Comparison of ENCODE assay signal across 7 mouse cellular contexts in genomic region chr15:63721669-63722357, GRCm38 (mm10).
DNase-seq lines count a peak whose midpoint lies in the region; ATAC-seq and TF ChIP-seq lines count a peak whose summit lies in the region.

No protein-coding gene starts in this region.

- H3K27me3 ChIP-seq in lung, postnatal 0 days (replicated peaks; ENCODE audit: insufficient read depth, low read length), result no peaks in the 10 kb centered on the region
- H3K27me3 ChIP-seq in spleen, adult 2 months (ENCODE audit: control insufficient read depth, insufficient read depth, low read length), result no peaks in the 10 kb centered on the region

- peak; percentile 75 for ATAC-seq in erythroid progenitor cell, adult 5-6 weeks (replicated peaks; ENCODE audit: low FRiP score, poor library complexity, severe bottlenecking)
- no peak for ATAC-seq in lung, postnatal 0 days

- H3K4me1 ChIP-seq in lung, postnatal 0 days (ENCODE audit: insufficient read depth, low read depth, low read length), result no peaks in the 10 kb centered on the region; the same call in 1 of the 2 replicates
- 0 out of 2 replicates have a peak, but pooled peaks cover 1% of the 10 kb centered on the region for H3K4me1 ChIP-seq in spleen, adult 2 months (ENCODE audit: control insufficient read depth, insufficient read depth, insufficient read length)

- no peak for TF ChIP-seq EP300 in lung, postnatal 0 days (IDR thresholded peaks at IDR 0.05)

- H3K9ac ChIP-seq in lung, postnatal 0 days (replicated peaks; ENCODE audit: low read depth), result no peak overlapping the region

- no peaks in the 10 kb centered on the region for H3K9me3 ChIP-seq in lung, postnatal 0 days (ENCODE audit: low read length)

- TF ChIP-seq POLR2A in spleen, adult 2 months (IDR thresholded peaks at IDR 0.05; ENCODE audit: low read depth, low read length), result no peak

- H3K4me2 ChIP-seq in lung, postnatal 0 days (replicated peaks; ENCODE audit: low read depth, low read length), result no peak overlapping the region

- peak; percentile 36 for DNase-seq in urinary bladder, postnatal 14 days (ENCODE audit: low spot score)
- no peak for DNase-seq in urinary bladder, adult 2 months (ENCODE audit: low spot score)
- peak; percentile 15 for DNase-seq in adrenal gland, adult 2 months
- peak; percentile 11 for DNase-seq in large intestine, adult 2 months (ENCODE audit: low read depth, low spot score)
- peak; percentile 21 for DNase-seq in lung, postnatal 0 days (ENCODE audit: low spot score)
- DNase-seq in spleen, adult 2 months (ENCODE audit: low read depth in 1 of 2, low spot score in 2 of 2), result peak; percentile 22 to 51

- WGBS in large intestine, adult 2 months, result 70% methylated on average over 3 of the region's 3 CpGs
- 65% methylated on average over 3 of the region's 3 CpGs for WGBS in lung, postnatal 0 days
- 47% methylated on average over 3 of the region's 3 CpGs for WGBS in spleen, adult 2 months

- peak; percentile 73 for TF ChIP-seq CTCF in lung, postnatal 0 days (IDR thresholded peaks at IDR 0.05)
- peak; percentile 50; the same call in 1 of the 2 replicates for TF ChIP-seq CTCF in spleen, adult 2 months (IDR thresholded peaks at IDR 0.05; ENCODE audit: extremely low read depth, insufficient read depth, insufficient read length, insufficient replicate concordance)

- no peaks in the 10 kb centered on the region for H3K36me3 ChIP-seq in lung, postnatal 0 days (ENCODE audit: insufficient read depth, low read length)
- no peaks in the 10 kb centered on the region for H3K36me3 ChIP-seq in spleen, adult 2 months (ENCODE audit: control insufficient read depth, insufficient read depth, low read length)

- no peak overlapping the region for H3K27ac ChIP-seq in lung, postnatal 0 days (ENCODE audit: low read length)
- no peak overlapping the region for H3K27ac ChIP-seq in spleen, adult 2 months (ENCODE audit: insufficient read depth, low read length)

- H3K4me3 ChIP-seq in lung, postnatal 0 days (ENCODE audit: low read depth, low read length), result no peak overlapping the region
- H3K4me3 ChIP-seq in spleen, adult 2 months (ENCODE audit: extremely low read depth, insufficient read depth, insufficient read length), result no peak overlapping the region
